Mouse (Mus musculus): ENCODE measurements around the gene Ptpn18.
"Not testable (repeated sequence)": the region's sequence is repeated elsewhere in the genome, so short reads cannot be mapped to it uniquely, and the experiment has no call there.

Ptpn18 gene

DNA sequence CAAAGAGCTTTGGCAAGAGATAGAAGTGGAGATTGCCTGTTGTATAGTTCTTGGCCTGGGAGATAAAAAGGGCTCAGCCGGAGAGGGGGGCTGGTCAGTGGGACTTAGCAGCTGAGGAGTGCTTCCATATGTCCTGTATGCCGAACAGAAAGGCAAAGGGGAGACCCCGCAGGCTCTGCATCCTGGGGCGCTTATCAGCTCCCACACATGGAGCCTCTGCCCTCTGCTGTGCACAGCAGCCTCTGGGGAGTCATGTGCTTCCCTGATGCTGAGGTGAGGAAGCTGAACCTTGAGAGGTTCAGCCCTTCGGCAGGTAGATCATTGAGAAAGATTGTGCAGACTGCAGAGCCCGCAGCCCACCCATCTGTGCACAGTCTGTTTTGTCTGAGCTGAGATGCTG is 57.7 kb downstream of the Ptpn18 start:
- DNase-seq (ENCODE audit: low spot score), result not testable (repeated sequence)

DNA sequence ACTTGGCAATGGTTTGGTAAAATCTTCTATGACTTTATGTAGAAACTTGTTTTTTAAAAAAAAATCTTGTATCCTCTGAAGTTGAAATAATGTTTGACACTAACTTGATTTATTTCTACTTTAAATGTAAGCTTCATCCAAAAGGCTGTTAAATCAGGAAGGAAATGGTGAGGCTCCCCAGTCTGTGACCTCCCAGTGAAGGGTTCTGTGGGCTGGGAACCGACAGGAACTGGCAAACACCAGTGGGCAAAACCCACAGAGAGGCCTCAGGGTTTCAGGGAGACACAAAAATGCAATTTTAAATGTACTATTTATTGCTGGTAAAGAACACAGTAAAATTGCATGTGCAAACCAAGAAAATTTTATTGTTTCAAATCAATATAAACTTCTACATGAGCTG is 58.2 kb downstream of the Ptpn18 start:
- DNase-seq (ENCODE audit: low spot score), result not testable (repeated sequence)

DNA sequence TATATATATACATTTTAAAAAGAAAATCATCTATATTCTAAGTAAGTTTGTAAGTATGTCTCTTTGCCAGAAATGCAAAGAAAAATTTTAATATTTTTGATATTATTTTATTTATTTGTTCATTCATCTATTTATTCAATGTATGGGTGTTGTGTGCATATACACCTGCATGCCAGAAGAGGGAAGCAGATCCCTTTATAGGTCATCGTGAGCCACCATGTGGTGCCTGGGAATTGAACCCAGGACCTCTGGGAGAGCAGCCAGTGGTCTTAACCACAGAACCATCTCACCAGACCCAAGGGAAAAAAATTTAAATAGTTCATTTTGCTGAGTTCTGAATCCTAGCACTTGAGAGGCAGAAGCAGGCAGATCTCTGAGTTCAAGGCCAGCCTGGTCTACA is 58.7 kb downstream of the Ptpn18 start:
- no peak for DNase-seq (ENCODE audit: low spot score)

GRCm38 (mm10) chr1:34522205-34522849 is 62.8 kb downstream of the Ptpn18 start:
- DNase-seq (ENCODE audit: low spot score), result no peak

GRCm38 (mm10) chr1:34522850-34523244 is 63.3 kb downstream of the Ptpn18 start:
- no peak for DNase-seq (ENCODE audit: low spot score)

DNA sequence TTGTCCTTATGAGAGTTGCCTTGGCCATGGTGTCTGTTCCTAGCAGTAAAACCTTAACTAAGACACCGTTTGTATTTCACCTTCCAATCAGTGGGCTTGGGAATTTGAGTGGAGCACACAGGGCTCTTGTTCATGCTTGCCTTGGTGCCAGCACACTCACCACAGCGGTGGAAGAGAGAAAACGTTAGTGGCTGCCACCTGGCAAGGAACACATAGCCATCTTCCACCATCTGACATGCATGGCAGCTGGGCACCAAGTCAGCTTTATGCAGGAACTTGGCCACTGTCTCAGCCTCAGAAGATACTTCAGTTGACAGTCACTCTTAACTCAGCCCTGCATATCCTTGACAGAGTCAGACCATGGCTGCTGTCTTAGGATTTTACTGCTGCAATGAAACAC is 64.1 kb downstream of the Ptpn18 start:
- no peak for DNase-seq (ENCODE audit: low spot score)

Measured in c-Kit-positive CD71-positive TER-119-positive erythroid progenitor cells, embryonic 14.5 days (primary cell).